Mouse (Mus musculus): Measurements from ENCODE around the gene Smim1. TPM values are rescaled to one million over a fixed set of nuclear protein-coding genes. Genes with fewer than 3 reads are reported as not detected.

Gene Smim1
- polyA plus RNA-seq, 1 experiment from 2014 or later: 271 TPM

DNA sequence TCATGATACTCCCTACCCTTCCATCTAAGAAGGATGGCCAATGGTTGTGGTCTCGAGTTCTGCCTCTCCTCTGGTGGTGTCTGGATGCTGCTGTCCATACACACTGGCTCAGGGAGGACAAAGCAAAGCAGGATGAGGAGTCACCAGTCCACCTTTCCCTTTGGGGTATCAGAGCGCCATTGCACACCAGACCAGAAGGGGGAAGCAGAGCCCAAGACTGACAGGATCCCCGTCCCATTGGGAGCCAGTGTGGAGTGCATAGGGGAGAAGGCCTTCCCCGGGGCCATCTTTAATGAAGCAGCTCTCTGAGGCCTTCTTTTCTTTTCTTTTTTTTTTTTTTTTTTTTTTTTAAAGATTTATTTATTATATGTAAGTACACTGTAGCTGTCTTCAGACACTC, 27.0 kb upstream of the Smim1 start:
- 44% methylated on average over 4 of the region's 4 CpGs for WGBS (ENCODE audit: insufficient replicate concordance)
- Histone ChIP-seq H3K27me3 (ENCODE audit: control insufficient read depth, insufficient read depth, low read depth, low read length) (no peaks in the 10 kb centered on the region), H3K36me3 (ENCODE audit: control insufficient read depth, insufficient read depth) (no peaks in the 10 kb centered on the region), H3K4me2 (ENCODE audit: low read depth, low read length) (no peak overlapping the region), H3K4me1 (ENCODE audit: control insufficient read depth, low read depth, low read length) (no peaks in the 10 kb centered on the region), H3K27ac (ENCODE audit: low read length) (no peak overlapping the region), H3K9ac (ENCODE audit: low read depth, low read length) (no peak overlapping the region), H3K4me3 (ENCODE audit: low read depth, low read length) (no peak overlapping the region), H3K9me3 (replicated peaks; ENCODE audit: control insufficient read depth, low read length) (no peaks in the 10 kb centered on the region)
- ATAC-seq (ENCODE audit: low read depth): no peak

DNA sequence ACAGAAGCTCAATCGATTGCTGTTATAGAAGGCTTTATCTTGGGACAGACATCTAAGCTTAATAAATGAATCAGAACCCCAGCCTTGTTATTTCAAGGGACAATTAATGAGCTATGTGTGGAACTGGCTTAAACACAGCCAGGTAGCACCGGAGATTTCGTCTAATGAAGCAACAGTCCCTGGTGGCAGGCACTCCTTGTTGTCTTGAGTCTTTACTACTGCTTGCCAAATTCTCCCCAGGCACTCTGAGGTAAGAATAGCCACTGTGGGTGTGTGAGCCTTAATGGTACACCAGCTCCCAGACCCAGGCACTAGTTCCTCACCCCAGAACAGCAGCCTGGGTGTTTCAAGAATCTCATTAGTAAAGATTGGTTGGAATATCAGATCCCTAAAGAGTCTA, 25.4 kb upstream of the Smim1 start:
- no peaks in the 10 kb centered on the region for H3K4me1 ChIP-seq (ENCODE audit: control insufficient read depth, low read depth, low read length)
- no peak overlapping the region for H3K9ac ChIP-seq (ENCODE audit: low read depth, low read length)
- H3K9me3 ChIP-seq (replicated peaks; ENCODE audit: control insufficient read depth, low read length): no peaks in the 10 kb centered on the region
- 85% methylated on average over 3 of the region's 3 CpGs for WGBS (ENCODE audit: insufficient replicate concordance)
- no peak for ATAC-seq (ENCODE audit: low read depth)
- H3K4me2 ChIP-seq (ENCODE audit: low read depth, low read length): no peak overlapping the region
- H3K27ac ChIP-seq (ENCODE audit: low read length): no peak overlapping the region
- H3K27me3 ChIP-seq (ENCODE audit: control insufficient read depth, insufficient read depth, low read depth, low read length): no peaks in the 10 kb centered on the region
- no peaks in the 10 kb centered on the region for H3K36me3 ChIP-seq (ENCODE audit: control insufficient read depth, insufficient read depth)
- no peak overlapping the region for H3K4me3 ChIP-seq (ENCODE audit: low read depth, low read length)

DNA sequence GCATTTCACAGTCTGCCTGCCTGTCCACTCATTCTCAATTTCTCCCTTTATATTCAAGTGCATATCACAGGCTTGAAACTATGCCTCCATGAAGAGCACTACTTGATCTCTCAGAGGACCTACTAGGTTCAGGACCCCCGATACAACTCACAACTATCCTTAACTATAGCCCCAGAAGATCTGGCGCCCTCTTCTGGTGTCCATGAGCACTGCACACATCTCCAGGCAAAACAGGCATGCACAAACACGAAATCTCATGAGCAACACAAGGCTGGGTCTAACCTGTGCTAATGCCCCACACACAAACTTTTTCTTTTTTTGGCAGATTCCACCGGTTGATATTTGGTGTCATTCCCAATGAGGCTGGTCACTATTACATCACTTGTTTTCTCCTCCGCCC, 19.8 kb upstream of the Smim1 start:
- no peak overlapping the region for H3K9ac ChIP-seq (ENCODE audit: low read depth, low read length)
- no peaks in the 10 kb centered on the region for H3K36me3 ChIP-seq (ENCODE audit: control insufficient read depth, insufficient read depth)
- H3K4me3 ChIP-seq (ENCODE audit: low read depth, low read length): no peak overlapping the region
- 57% methylated on average over 5 of the region's 5 CpGs for WGBS (ENCODE audit: insufficient replicate concordance)
- no peak overlapping the region for H3K4me2 ChIP-seq (ENCODE audit: low read depth, low read length)
- H3K27ac ChIP-seq (ENCODE audit: low read length): no peak overlapping the region
- no peak for ATAC-seq (ENCODE audit: low read depth)
- no peaks in the 10 kb centered on the region for H3K4me1 ChIP-seq (ENCODE audit: control insufficient read depth, low read depth, low read length)
- H3K27me3 ChIP-seq (ENCODE audit: control insufficient read depth, insufficient read depth, low read depth, low read length): no peaks in the 10 kb centered on the region
- no peaks in the 10 kb centered on the region for H3K9me3 ChIP-seq (replicated peaks; ENCODE audit: control insufficient read depth, low read length)

DNA sequence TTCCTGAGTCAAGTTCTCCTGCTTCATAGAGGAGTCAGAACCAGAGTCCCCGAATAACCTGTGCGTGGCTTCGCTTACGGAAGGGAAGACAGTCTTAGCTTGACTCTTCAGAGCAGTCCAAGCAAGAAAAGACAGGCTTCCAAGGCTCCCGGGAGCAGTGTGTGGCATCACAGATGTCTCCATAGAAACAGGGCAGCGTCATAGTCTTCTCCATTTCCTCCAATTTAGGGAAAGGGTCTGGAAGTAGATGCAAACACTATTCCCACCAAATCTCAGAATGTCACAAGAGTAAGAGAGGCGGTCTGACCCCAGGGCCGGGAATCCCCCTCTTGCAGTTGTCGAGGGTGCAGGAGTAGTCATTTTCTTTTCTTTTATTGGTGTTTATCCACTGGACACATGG, 16.5 kb upstream of the Smim1 start, which contains the start of gene Ccdc27:
TSS of gene Ccdc27 (minus strand) at position 101 of the 400 bp plus-strand sequence.
- Histone ChIP-seq H3K4me3 (ENCODE audit: low read depth, low read length) (no peak within 1 kb of the TSS), H3K9ac (ENCODE audit: low read depth, low read length) (no peak within 1 kb of the TSS), H3K9me3 (replicated peaks; ENCODE audit: control insufficient read depth, low read length) (no peaks in the 10 kb centered on the region), H3K4me1 (ENCODE audit: control insufficient read depth, low read depth, low read length) (no peaks in the 10 kb centered on the region), H3K4me2 (ENCODE audit: low read depth, low read length) (no peak within 1 kb of the TSS), H3K36me3 (ENCODE audit: control insufficient read depth, insufficient read depth) (no peaks in the 10 kb centered on the region), H3K27ac (ENCODE audit: low read length) (no peak within 1 kb of the TSS), H3K27me3 (ENCODE audit: control insufficient read depth, insufficient read depth, low read depth, low read length) (no peaks in the 10 kb centered on the region)
- 72% methylated on average over 9 of the region's 9 CpGs for WGBS (ENCODE audit: insufficient replicate concordance)
- ATAC-seq (ENCODE audit: low read depth): no peak

DNA sequence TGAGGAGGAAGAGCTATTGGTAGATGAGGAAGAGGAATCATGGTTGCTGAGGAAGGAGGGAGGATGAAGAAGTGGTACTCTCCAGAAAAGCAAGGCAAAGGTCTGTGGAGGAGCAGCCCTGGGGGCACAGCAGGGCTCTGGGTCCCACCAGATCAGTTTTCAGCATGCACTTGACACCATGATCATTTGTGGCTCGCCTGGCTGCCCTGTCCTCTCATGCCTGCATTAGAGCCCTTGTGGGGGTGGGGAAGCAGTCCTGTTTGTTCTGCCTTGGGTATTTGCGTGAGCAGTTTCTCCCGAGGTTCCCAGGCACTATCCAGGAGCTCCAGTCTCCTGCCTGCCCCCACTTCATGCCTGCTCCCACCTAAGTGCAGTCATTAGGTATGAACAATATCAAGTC, 11.1 kb upstream of the Smim1 start:
- no peak overlapping the region for H3K9ac ChIP-seq (ENCODE audit: low read depth, low read length)
- 39% methylated on average over 3 of the region's 3 CpGs for WGBS (ENCODE audit: insufficient replicate concordance)
- H3K4me3 ChIP-seq (ENCODE audit: low read depth, low read length): no peak overlapping the region
- ATAC-seq (ENCODE audit: low read depth): no peak
- no peaks in the 10 kb centered on the region for H3K9me3 ChIP-seq (replicated peaks; ENCODE audit: control insufficient read depth, low read length)
- H3K4me2 ChIP-seq (ENCODE audit: low read depth, low read length): no peak overlapping the region
- H3K27me3 ChIP-seq (ENCODE audit: control insufficient read depth, insufficient read depth, low read depth, low read length): no peaks in the 10 kb centered on the region
- no peaks in the 10 kb centered on the region for H3K36me3 ChIP-seq (ENCODE audit: control insufficient read depth, insufficient read depth)
- H3K4me1 ChIP-seq (ENCODE audit: control insufficient read depth, low read depth, low read length): peaks cover 11% of the 10 kb centered on the region
- H3K27ac ChIP-seq (ENCODE audit: low read length): no peak overlapping the region

DNA sequence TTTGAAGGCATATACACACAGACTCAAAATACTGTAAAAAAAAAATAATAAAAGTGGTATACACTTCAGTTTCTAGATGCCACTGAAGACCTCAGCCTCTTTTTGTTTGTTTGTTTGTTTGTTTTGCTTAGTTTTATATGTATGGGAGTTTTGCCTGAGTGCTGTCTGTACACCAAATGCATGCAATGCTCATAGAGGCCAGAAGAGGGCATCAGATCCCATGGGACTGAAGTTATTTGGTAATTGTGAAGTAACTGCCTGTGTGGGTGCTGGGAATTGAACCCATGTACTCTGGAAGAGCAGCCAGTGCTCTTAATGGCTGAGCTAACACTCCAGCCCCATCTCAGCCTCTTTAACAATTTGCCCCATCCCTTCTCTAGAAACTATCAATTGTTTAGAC, 2.6 kb upstream of the Smim1 start:
- H3K4me2 ChIP-seq (ENCODE audit: low read depth, low read length): no peak overlapping the region
- H3K9me3 ChIP-seq (replicated peaks; ENCODE audit: control insufficient read depth, low read length): no peaks in the 10 kb centered on the region
- H3K4me1 ChIP-seq (ENCODE audit: control insufficient read depth, low read depth, low read length): peaks cover 44% of the 10 kb centered on the region
- peaks cover 3% of the 10 kb centered on the region for H3K36me3 ChIP-seq (ENCODE audit: control insufficient read depth, insufficient read depth)
- no peak for ATAC-seq (ENCODE audit: low read depth)
- no peaks in the 10 kb centered on the region for H3K27me3 ChIP-seq (ENCODE audit: control insufficient read depth, insufficient read depth, low read depth, low read length)
- no peak overlapping the region for H3K4me3 ChIP-seq (ENCODE audit: low read depth, low read length)
- no peak overlapping the region for H3K27ac ChIP-seq (ENCODE audit: low read length)
- H3K9ac ChIP-seq (ENCODE audit: low read depth, low read length): no peak overlapping the region

DNA sequence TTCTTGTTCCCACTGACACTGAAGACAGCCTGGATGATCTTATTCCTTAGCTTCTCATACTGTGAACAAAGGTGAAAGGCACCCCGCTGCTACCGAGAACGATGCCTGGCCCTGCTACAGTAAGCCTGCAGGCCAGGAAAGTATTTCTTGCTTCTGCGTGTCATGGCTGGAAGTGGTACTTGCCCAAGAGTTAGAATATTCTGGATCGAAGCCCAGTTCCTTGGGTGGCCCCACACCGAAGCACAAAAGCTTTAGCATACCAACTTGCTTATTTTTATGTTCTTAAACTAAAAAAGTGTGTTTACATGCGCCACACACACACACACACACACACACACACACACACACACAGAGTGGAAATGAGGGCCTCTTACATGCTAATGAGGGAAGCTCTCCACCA, 2.0 kb upstream of the Smim1 start:
- no peak overlapping the region for H3K4me2 ChIP-seq (ENCODE audit: low read depth, low read length)
- ATAC-seq (ENCODE audit: low read depth): no peak
- H3K9me3 ChIP-seq (replicated peaks; ENCODE audit: control insufficient read depth, low read length): no peaks in the 10 kb centered on the region
- no peaks in the 10 kb centered on the region for H3K27me3 ChIP-seq (ENCODE audit: control insufficient read depth, insufficient read depth, low read depth, low read length)
- 77% methylated on average over 7 of the region's 7 CpGs for whole genome bisulfite sequencing (ENCODE audit: insufficient replicate concordance)
- H3K36me3 ChIP-seq (ENCODE audit: control insufficient read depth, insufficient read depth): peaks cover 7% of the 10 kb centered on the region
- H3K27ac ChIP-seq (ENCODE audit: low read length): no peak overlapping the region
- peaks cover 45% of the 10 kb centered on the region for H3K4me1 ChIP-seq (ENCODE audit: control insufficient read depth, low read depth, low read length)
- 0 out of 2 replicates have a peak overlapping the region, but pooled peaks have one; percentile 95 for H3K9ac ChIP-seq (ENCODE audit: low read depth, low read length)
- no peak overlapping the region; the same call in 1 of the 2 replicates for H3K4me3 ChIP-seq (ENCODE audit: low read depth, low read length)

DNA sequence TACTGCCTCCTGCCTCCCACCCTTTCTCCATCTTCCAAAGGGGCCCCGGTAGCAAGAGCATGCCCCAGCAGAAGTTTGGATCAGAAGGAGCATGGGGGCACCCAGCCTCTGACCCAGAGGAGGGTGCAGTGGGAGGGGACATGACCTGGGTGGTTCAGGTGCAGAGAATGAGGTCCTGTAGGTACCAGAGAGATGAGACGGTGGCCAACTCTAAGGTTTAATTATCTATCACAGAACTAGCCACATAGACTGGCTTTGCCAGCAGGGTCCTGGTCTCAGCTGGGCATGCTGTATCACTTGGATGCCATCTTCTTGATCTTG, 371 bp upstream of the Smim1 start:
- peak overlapping the region; percentile 94 for H3K4me2 ChIP-seq (ENCODE audit: low read depth, low read length)
- H3K4me1 ChIP-seq (ENCODE audit: control insufficient read depth, low read depth, low read length): peaks cover 53% of the 10 kb centered on the region
- H3K27me3 ChIP-seq (ENCODE audit: control insufficient read depth, insufficient read depth, low read depth, low read length): no peaks in the 10 kb centered on the region
- no peak for ATAC-seq (ENCODE audit: low read depth)
- 9% methylated on average over 2 of the region's 2 CpGs for WGBS (ENCODE audit: insufficient replicate concordance)
- H3K36me3 ChIP-seq (ENCODE audit: control insufficient read depth, insufficient read depth): peaks cover 23% of the 10 kb centered on the region
- peak overlapping the region; percentile 95 for H3K9ac ChIP-seq (ENCODE audit: low read depth, low read length)
- H3K9me3 ChIP-seq (replicated peaks; ENCODE audit: control insufficient read depth, low read length): no peaks in the 10 kb centered on the region
- H3K27ac ChIP-seq (ENCODE audit: low read length): peak overlapping the region; percentile 93
- H3K4me3 ChIP-seq (ENCODE audit: low read depth, low read length): peak overlapping the region; percentile 93

DNA sequence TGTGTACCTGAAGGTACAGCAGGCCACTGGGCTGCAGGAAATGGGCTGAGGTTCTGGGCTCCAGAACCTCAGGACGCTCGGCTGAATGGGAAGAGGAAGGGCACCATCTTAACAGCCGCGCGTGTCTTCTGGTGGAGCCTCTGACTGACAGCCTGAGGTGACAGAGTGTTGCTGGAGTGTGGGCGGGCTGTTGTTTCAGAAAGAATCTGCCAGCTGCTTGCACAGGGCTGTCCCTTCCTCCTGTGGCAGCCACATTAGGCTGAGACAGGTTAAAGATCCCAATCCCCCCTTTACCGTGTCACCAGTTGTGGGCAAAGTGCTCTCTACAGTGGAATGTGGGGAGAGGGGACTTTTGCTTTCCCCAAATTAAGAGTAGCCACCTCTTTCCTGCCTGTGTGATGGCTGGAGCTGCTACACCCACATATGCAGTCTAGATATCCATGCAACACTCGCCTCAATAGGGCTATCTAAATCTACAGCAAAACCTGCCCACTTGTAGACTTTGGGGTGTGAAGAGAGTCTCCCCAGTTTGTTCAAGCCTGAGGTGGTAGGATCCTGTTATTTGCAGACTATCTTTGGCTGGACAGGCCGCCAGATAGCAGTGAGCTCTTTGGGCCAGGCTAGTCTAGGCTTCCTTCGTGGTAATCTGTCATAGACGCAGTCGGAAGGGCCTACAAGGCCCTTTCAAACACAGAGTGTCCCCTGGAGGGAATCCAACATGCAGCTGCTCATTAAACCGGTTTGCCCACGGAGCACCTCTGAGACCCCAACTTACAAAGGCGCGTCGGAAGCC, 1.1 kb downstream of the Smim1 start:
- no peak for ATAC-seq (ENCODE audit: low read depth)
- Histone ChIP-seq H3K9ac (ENCODE audit: low read depth, low read length) (peak overlapping the region; percentile 95), H3K9me3 (replicated peaks; ENCODE audit: control insufficient read depth, low read length) (no peaks in the 10 kb centered on the region), H3K4me1 (ENCODE audit: control insufficient read depth, low read depth, low read length) (peaks cover 53% of the 10 kb centered on the region), H3K36me3 (ENCODE audit: control insufficient read depth, insufficient read depth) (peaks cover 30% of the 10 kb centered on the region), H3K4me3 (ENCODE audit: low read depth, low read length) (peak overlapping the region; percentile 93), H3K27ac (ENCODE audit: low read length) (peak overlapping the region; percentile 93), H3K27me3 (ENCODE audit: control insufficient read depth, insufficient read depth, low read depth, low read length) (no peaks in the 10 kb centered on the region), H3K4me2 (ENCODE audit: low read depth, low read length) (peak overlapping the region; percentile 94)
- WGBS (ENCODE audit: insufficient replicate concordance): 9% methylated on average over 17 of the region's 17 CpGs

All from liver, embryonic 16.5 days (tissue).